Mouse (Mus musculus) adrenal gland, postnatal 10 days (tissue): ENCODE results near the gene Gm11111. TPM values are rescaled to one million over a fixed set of nuclear protein-coding genes. Genes with fewer than 3 reads are reported as not detected.
"Not testable (repeated sequence)": the region's sequence is repeated elsewhere in the genome, so short reads cannot be mapped to it uniquely, and the experiment has no call there.

ENCODE experiments used
- DNase-seq: peaks from one replicate; pipeline ENCODE4 v3.0.0; 2021; ENCODE audit warnings: mixed read lengths
- long read RNA-seq, 2 experiments: library from polyadenylated mRNA; stranded (forward); transcript quantifications; one replicate each; pipeline ENCODE4 v2.0.0; 2021
- total RNA-seq, 2 experiments: library from RNA; stranded (reverse); gene quantifications; 2 replicates each; pipeline ENCODE4 v1.2.3; 2021

Gm11111 gene
- not detected for total RNA-seq
- long read RNA-seq, experiment 1 = 0 reads
- long read RNA-seq, experiment 2 = 0 reads

DNA sequence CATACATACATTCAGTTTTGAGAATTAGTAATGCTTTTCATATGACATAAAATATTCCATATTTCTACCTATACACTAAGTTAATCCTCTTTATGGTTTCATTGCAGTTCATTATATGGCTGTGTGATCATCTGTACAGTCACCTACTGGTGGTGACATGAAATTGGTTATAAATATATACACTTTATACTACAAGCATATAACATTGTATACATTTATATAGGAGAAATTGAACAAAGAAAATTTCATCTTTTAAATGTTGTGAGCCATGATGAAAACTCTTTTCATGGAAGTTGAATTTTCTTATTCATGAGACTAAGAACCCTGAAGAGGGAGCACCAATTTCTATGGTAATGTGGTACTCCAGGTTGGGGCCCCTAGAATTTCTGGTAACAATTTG is at the start of gene Gm11111:
TSS of gene Gm11111 (plus strand) at position 301 of the 400 bp plus-strand sequence.
- no peak for DNase-seq

GRCm38 (mm10) chr5:98516214-98516613 is 36.3 kb upstream of the Gm11111 start:
- no peak for DNase-seq

DNA sequence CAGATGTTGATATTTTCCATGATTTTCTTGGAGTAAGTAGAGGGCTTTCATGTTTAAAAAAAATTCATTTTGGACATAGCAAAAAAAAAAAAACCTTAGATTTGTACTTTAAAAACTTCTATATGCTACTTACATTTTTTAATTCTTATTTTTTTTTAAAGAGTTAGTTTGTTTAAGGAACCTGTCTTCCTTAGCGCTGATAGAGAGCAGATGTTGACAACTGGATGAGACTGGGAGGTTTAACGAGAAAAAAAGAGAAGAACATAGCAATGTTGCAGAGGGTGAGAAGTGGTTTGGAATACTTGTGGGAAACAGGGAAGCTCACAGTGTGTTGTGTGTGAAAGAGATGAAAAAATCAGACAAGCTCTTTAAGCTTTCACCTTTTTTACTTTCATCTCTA is 32.4 kb upstream of the Gm11111 start:
- no peak for DNase-seq

DNA sequence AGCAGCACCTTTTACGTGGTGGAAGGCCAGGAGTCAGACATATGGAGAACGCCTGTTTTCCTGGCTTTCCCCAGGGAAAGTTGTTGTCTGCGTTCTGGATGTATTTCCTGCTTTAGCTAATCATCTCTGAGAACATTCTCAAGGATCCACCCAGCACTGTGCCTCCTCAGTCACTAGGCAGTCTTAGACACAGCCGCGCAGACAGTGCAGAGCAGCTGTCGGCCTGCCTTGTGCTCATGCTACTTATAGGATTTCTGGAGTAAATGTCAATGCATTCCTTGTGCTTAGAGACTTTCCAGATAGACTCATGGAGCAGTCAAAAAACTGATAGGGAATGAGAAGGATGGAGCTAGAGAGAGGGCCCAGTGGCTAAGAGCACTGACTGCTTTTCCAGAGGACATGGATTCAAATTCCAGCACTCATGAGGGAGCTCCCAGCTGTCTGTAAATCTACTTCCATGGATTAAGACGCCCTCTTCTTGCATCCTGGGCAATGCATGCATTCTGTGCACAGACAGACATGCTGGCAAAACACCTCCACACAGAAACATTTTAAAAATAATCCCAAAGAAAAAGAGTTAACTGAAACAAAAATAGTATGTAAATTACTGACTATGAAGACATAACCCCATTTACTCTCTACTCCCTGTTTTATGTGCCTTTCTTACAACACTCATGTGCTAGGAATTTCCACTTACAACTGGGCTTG is 30.1 kb upstream of the Gm11111 start:
- no peak for DNase-seq

DNA sequence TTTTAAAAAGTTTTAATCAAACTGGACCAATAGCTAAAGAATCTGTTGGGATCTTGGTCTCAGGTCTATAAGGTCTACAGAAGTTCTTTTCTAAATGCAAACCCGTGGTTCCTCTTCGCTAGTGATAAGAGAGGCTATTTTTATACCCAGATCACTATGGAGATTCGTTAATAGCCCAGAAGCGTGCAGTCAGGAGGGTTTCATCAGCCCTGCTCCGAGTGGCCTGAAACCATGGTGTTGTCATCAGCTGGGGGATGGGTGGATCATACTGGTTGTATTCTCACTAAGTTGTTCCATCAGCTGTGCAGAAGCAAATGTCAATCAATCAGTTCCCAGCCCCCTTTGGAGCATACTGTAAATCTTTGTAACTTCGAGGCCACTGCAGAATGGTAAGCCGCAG is 29.4 kb upstream of the Gm11111 start:
- DNase-seq = no peak

DNA sequence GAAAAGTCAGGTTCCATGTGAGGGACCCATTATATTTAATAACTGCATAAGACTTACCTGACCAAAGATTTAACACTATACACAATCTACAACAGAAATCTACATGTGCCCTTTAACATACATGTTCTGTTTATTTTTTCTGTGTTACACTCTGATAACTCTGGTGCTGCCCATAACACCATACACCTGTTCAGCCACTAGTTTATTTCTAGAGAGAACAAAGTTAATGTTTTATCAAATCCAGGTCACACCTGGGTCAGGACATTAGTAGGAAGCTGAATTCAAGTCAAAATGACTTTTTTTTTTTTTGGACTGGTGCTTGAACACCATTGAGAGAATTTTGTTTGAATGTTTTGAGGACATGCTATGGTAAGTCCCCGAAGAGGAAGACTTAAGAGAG is 28.7 kb upstream of the Gm11111 start:
- DNase-seq = no peak

GRCm38 (mm10) chr5:98541333-98541732 is 11.2 kb upstream of the Gm11111 start:
- DNase-seq = no peak

GRCm38 (mm10) chr5:98550285-98550684 is 2.2 kb upstream of the Gm11111 start:
- DNase-seq = no peak

DNA sequence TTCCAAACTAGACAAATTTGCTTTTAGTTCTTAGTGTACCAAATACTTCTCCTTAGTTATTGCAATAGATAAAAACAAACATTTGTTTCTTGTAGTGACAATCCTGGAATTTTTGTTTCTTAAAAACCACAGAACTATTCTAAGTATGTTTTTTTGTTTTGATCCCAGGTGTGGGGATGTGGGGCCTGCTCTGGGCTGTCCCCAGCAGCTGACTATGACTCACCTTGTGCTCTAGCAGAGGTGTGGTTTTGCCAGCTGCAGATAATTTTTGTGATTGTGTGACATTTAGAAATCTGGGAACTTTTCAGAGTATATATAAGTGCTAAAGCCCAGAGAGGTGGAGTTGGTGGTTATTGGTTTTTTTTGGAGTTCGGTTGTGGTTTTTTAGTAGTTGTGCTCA is 1.6 kb upstream of the Gm11111 start:
- no peak for DNase-seq

- no peak for DNase-seq
These were observed 511 bp downstream of the Gm11111 start for GRCm38 (mm10) chr5:98552811-98553601.

- DNase-seq = no peak
These were observed 8.8 kb downstream of the Gm11111 start for GRCm38 (mm10) chr5:98561301-98561700.

- no peak for DNase-seq
These were observed 10.3 kb downstream of the Gm11111 start for GRCm38 (mm10) chr5:98562806-98563205.

DNA sequence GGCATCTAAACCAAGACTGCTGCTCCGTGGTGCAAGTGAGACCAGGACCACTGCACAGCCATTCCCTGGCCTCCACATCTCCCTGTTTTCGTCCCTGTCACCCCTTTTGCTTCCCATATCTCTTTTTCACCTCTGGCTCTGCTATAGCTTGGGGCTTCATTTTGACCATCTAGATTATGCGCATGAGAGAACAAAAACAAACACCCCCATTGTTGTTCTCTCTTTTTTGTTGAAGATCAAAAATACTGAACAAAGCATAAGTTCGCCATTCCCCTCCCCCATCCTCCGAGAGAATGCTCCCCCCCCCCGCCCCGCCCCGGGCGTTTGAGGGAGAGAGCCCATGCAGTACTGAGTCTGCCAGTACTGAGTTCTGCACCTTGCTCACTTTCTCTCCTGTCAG is 11.3 kb downstream of the Gm11111 start:
- no peak for DNase-seq

- DNase-seq = no peak
These were observed 14.1 kb downstream of the Gm11111 start for GRCm38 (mm10) chr5:98566461-98567193.

- no peak for DNase-seq
These were observed 16.0 kb downstream of the Gm11111 start for GRCm38 (mm10) chr5:98568481-98568880.

- DNase-seq = no peak
These were observed 16.6 kb downstream of the Gm11111 start for GRCm38 (mm10) chr5:98569029-98569513.

GRCm38 (mm10) chr5:98572392-98572791 is 19.9 kb downstream of the Gm11111 start:
- DNase-seq = no peak

DNA sequence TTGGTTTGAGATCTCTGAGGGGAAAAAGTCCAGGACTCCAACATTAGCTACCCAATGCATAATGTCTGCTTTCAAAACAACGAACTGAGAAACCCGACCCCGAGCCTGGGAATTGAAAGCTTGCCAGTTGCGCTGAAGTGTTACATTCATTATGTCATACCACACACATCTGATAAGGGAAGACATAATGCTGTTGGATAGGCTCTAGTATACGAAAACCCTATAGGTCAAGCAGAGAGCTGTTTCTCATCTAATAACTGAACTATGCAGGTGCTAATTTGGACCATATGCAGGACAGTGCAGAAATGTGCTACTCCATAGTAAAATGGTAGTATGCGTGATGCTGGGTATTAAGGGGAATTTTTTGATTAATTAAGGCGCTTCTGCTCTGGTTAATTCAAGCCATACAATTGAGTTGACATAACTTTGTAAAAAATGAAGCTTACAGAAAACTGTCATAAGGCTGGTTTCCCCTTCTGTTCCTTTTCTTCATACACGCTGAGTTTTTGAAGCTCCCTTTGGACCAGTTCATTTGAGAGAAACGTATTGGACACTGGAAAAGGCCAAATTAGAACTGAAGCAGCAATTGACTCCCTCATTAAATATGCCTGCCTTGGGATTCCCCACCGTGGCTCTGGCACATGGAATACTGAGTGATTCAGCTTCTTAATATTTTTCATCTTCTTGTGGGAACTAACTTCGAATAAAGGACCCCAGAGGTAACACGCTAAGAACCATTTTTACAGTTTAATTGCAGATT is 22.4 kb downstream of the Gm11111 start:
- no peak for DNase-seq

DNA sequence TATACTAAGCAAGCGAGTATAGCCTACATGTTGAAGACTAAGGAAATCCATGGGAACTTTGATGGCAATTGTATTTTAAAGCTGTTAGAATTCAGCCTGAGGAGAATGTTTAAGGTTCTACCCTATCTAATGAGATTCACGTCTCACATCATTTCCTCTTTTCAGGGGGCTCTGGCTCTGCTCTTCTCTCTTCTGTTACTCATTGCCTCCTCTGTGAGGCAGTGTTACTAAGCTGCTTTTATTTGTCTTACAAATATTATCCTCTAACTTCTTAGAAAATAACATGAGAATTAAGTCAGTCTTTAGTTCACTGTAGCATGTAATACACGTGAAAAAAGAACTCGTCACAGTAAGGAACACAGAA is 23.0 kb downstream of the Gm11111 start:
- DNase-seq = no peak

- not testable (repeated sequence) for DNase-seq
These were observed 24.0 kb downstream of the Gm11111 start for GRCm38 (mm10) chr5:98576538-98576937.

DNA sequence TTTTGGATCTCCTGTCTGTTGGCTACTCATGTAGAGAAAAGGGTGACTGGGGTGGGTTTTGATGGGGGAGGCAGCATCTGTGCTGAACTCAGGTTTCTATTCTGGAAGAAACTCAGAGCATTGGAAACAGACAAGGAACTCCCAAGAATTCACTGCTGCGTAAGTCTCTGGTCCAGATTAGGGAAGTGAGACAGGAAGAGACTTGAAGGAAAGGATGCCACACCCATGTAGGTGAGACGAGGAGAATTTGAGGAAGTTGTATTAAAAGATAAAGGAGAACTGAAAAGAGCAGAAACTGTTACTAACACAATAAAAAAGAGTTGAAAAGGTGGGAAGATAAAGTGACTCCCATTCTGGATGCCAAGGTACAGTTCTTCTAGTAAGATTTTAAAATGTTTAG is 25.9 kb downstream of the Gm11111 start:
- DNase-seq = no peak

- no peak for DNase-seq
These were observed 28.3 kb downstream of the Gm11111 start for GRCm38 (mm10) chr5:98580811-98581210.
